Mouse (Mus musculus) heart, embryonic 14.5 days (tissue): ENCODE measurements around the gene Mgll. TPM values are rescaled to one million over a fixed set of nuclear protein-coding genes. Genes with fewer than 3 reads are reported as not detected.

Experiments
- ATAC-seq: fragments of 200-750 bp; cut with Nextera tagmentation; 2 replicates; pipeline ENCODE4 v1.8.0; 2017; ENCODE audit warnings: low read depth, moderate TSS enrichment; ENCODE audit not compliant: insufficient number of reproducible peaks, insufficient read depth, low FRiP score
- H3K27ac ChIP-seq, 2 experiments: fragments of 200-500 bp in 1 of 2; fragments of 300-500 bp in 1 of 2; sonication (generic) in 1 of 2; replicated peaks in 1 of 2; 2 replicates each; pipeline ENCODE4 v1.5.1; 2012 to 2014; ENCODE audit warnings: low read depth in 2 of 2, low read length in 2 of 2, control low read depth in 1 of 2, mild to moderate bottlenecking in 1 of 2, mixed read lengths in 1 of 2; ENCODE audit not compliant: control insufficient read depth in 1 of 2, insufficient read depth in 1 of 2
- H3K27me3 ChIP-seq: fragments of 300-500 bp; sonication (generic); 2 replicates; pipeline ENCODE4 v1.6.1; 2014; ENCODE audit warnings: mild to moderate bottlenecking, low read length, control low read depth; ENCODE audit not compliant: control insufficient read depth, insufficient read depth
- H3K36me3 ChIP-seq: fragments of 300-500 bp; sonication (generic); 2 replicates; pipeline ENCODE4 v1.6.1; 2014; ENCODE audit warnings: mild to moderate bottlenecking, control low read depth, low read length, mixed read lengths; ENCODE audit not compliant: control insufficient read depth, insufficient read depth
- H3K4me1 ChIP-seq, 2 experiments: fragments of 200-500 bp in 1 of 2; fragments of 300-500 bp in 1 of 2; sonication (generic) in 1 of 2; 2 replicates each; pipeline ENCODE4 v1.6.1; 2012 to 2014; ENCODE audit warnings: low read length in 2 of 2, control low read depth in 1 of 2, mixed read lengths in 1 of 2; ENCODE audit not compliant: control insufficient read depth in 2 of 2, insufficient read depth in 2 of 2
- H3K4me2 ChIP-seq: fragments of 300-500 bp; sonication (generic); 2 replicates; pipeline ENCODE4 v1.6.1; 2014; ENCODE audit warnings: mild to moderate bottlenecking, low read length
- H3K4me3 ChIP-seq, 2 experiments: fragments of 200-500 bp in 1 of 2; fragments of 300-500 bp in 1 of 2; sonication (generic) in 1 of 2; 2 replicates each; pipeline ENCODE4 v1.5.1; 2012 to 2014; ENCODE audit warnings: low read length in 2 of 2, mild to moderate bottlenecking in 2 of 2, control low read depth in 1 of 2, low read depth in 1 of 2, moderate library complexity in 1 of 2; ENCODE audit not compliant: control insufficient read depth in 1 of 2, insufficient read depth in 1 of 2
- H3K9ac ChIP-seq: fragments of 300-500 bp; sonication (generic); 2 replicates; pipeline ENCODE4 v1.6.1; 2014; ENCODE audit warnings: mild to moderate bottlenecking, low read length
- H3K9me3 ChIP-seq: fragments of 300-500 bp; sonication (generic); 2 replicates; pipeline ENCODE4 v1.6.1; 2016; ENCODE audit warnings: low read length, control low read depth; ENCODE audit not compliant: control insufficient read depth
- WGBS: fragments of 180-500 bp; shearing (Covaris S2); extraction: QIAGEN DNeasy Blood & Tissue Kit; methylation state at CpG from one replicate; pipeline ENCODE4 v1.1.7; 2014; 5-methylcytosine and 5-hydroxymethylcytosine counted together
- polyA plus RNA-seq: library from polyadenylated mRNA; unstranded; fragments of >200 nt; fragmentation: Nextera tagmentation; extraction: Ambion mirVana; gene quantifications from 2 replicates; pipeline ENCODE4 v1.2.1, GENCODE M21; 2014

Gene Mgll
- polyA plus RNA-seq, 1 experiment from 2014 or later, result 28.7 TPM

GRCm38 (mm10) chr6:88688712-88689111, 35.5 kb upstream of the Mgll start:
- H3K36me3 ChIP-seq, result no peaks in the 10 kb centered on the region
- ATAC-seq, result no peak
- WGBS, result 71% methylated on average over 3 of the region's 3 CpGs
- no peaks in the 10 kb centered on the region for H3K9me3 ChIP-seq
- no peak overlapping the region for H3K9ac ChIP-seq
- no peak overlapping the region for H3K27ac ChIP-seq
- H3K4me1 ChIP-seq, result no peaks in the 10 kb centered on the region
- no peaks in the 10 kb centered on the region for H3K27me3 ChIP-seq
- no peak overlapping the region for H3K4me3 ChIP-seq
- no peak overlapping the region for H3K4me2 ChIP-seq

GRCm38 (mm10) chr6:88690211-88690610, 34.0 kb upstream of the Mgll start:
- Histone ChIP-seq H3K4me2 (no peak overlapping the region), H3K9me3 (no peaks in the 10 kb centered on the region), H3K4me3 (no peak overlapping the region), H3K9ac (no peak overlapping the region), H3K4me1 (no peaks in the 10 kb centered on the region), H3K27ac (no peak overlapping the region), H3K36me3 (no peaks in the 10 kb centered on the region), H3K27me3 (no peaks in the 10 kb centered on the region)
- ATAC-seq, result no peak
- WGBS, result 51% methylated on average over 3 of the region's 3 CpGs

GRCm38 (mm10) chr6:88691361-88691760, 32.9 kb upstream of the Mgll start:
- no peak for ATAC-seq
- H3K36me3 ChIP-seq, result no peaks in the 10 kb centered on the region
- H3K9me3 ChIP-seq, result no peaks in the 10 kb centered on the region
- no peaks in the 10 kb centered on the region for H3K27me3 ChIP-seq
- no peak overlapping the region for H3K9ac ChIP-seq
- H3K4me1 ChIP-seq, result no peaks in the 10 kb centered on the region
- H3K4me2 ChIP-seq, result no peak overlapping the region
- WGBS, result 71% methylated on average over 2 of the region's 2 CpGs
- no peak overlapping the region for H3K4me3 ChIP-seq
- no peak overlapping the region for H3K27ac ChIP-seq

GRCm38 (mm10) chr6:88702887-88703286, 21.3 kb upstream of the Mgll start:
- no peak for ATAC-seq
- no peaks in the 10 kb centered on the region for H3K36me3 ChIP-seq
- H3K27ac ChIP-seq, result no peak overlapping the region
- 59% methylated on average over 1 of the region's 1 CpGs for WGBS
- no peak overlapping the region for H3K4me3 ChIP-seq
- peaks cover 6% of the 10 kb centered on the region in 2 experiments; a peak in 3 of 4 replicates for H3K4me1 ChIP-seq
- H3K9ac ChIP-seq, result no peak overlapping the region
- H3K27me3 ChIP-seq, result no peaks in the 10 kb centered on the region
- no peaks in the 10 kb centered on the region for H3K9me3 ChIP-seq
- no peak overlapping the region for H3K4me2 ChIP-seq

GRCm38 (mm10) chr6:88703731-88704130, 20.5 kb upstream of the Mgll start:
- Histone ChIP-seq H3K9me3 (no peaks in the 10 kb centered on the region), H3K4me1 (peaks cover 6% of the 10 kb centered on the region in 2 experiments; a peak in 3 of 4 replicates), H3K9ac (no peak overlapping the region), H3K36me3 (no peaks in the 10 kb centered on the region), H3K27me3 (no peaks in the 10 kb centered on the region), H3K27ac (no peak overlapping the region), H3K4me2 (no peak overlapping the region), H3K4me3 (no peak overlapping the region)
- ATAC-seq, result no peak
- 82% methylated on average over 5 of the region's 5 CpGs for WGBS

- H3K4me1 ChIP-seq, result peaks cover 6% of the 10 kb centered on the region in 2 experiments; a peak in 3 of 4 replicates
- H3K9ac ChIP-seq, result no peak overlapping the region
- no peak overlapping the region for H3K4me2 ChIP-seq
- H3K27me3 ChIP-seq, result no peaks in the 10 kb centered on the region
- H3K4me3 ChIP-seq, result no peak overlapping the region
- no peak for ATAC-seq
- no peaks in the 10 kb centered on the region for H3K36me3 ChIP-seq
- 52% methylated on average over 8 of the region's 8 CpGs for WGBS
- H3K9me3 ChIP-seq, result no peaks in the 10 kb centered on the region
- H3K27ac ChIP-seq, result no peak overlapping the region
Measured at GRCm38 (mm10) chr6:88708401-88709278, 15.6 kb upstream of the Mgll start.

GRCm38 (mm10) chr6:88709279-88709575, 15.0 kb upstream of the Mgll start:
- H3K4me1 ChIP-seq, result peaks cover 6% of the 10 kb centered on the region in 2 experiments; a peak in 3 of 4 replicates
- H3K4me2 ChIP-seq, result no peak overlapping the region
- ATAC-seq, result no peak
- WGBS, result 80% methylated on average over 1 of the region's 1 CpGs
- no peaks in the 10 kb centered on the region for H3K36me3 ChIP-seq
- H3K27me3 ChIP-seq, result no peaks in the 10 kb centered on the region
- no peak overlapping the region for H3K9ac ChIP-seq
- no peaks in the 10 kb centered on the region for H3K9me3 ChIP-seq
- no peak overlapping the region for H3K27ac ChIP-seq
- H3K4me3 ChIP-seq, result no peak overlapping the region

- no peak overlapping the region for H3K4me2 ChIP-seq
- 79% methylated on average over 3 of the region's 3 CpGs for WGBS
- no peak overlapping the region for H3K9ac ChIP-seq
- no peak for ATAC-seq
- H3K4me1 ChIP-seq, result peaks cover 1% of the 10 kb centered on the region in 2 experiments; a peak in 3 of 4 replicates
- H3K9me3 ChIP-seq, result no peaks in the 10 kb centered on the region
- no peaks in the 10 kb centered on the region for H3K36me3 ChIP-seq
- H3K27ac ChIP-seq, result no peak overlapping the region
- H3K27me3 ChIP-seq, result no peaks in the 10 kb centered on the region
- no peak overlapping the region for H3K4me3 ChIP-seq
Measured at GRCm38 (mm10) chr6:88711313-88711712, 12.9 kb upstream of the Mgll start.
